Mouse (Mus musculus) brain, embryonic 14.5 days (tissue): ENCODE results near the gene Catsperg1.

Experiments used
- CTCF ChIP-seq: fragments of 200-500 bp; IDR thresholded peaks from 2 replicates; pipeline ENCODE4 v1.5.1; 2012; ENCODE audit warnings: inconsistent platforms, mild to moderate bottlenecking, moderate library complexity, borderline replicate concordance; ENCODE audit not compliant: insufficient read depth, insufficient read length; ENCODE audit errors: extremely low read depth
- POLR2A ChIP-seq: fragments of 200-500 bp; IDR thresholded peaks from 2 replicates; pipeline ENCODE4 v1.6.1; 2012; ENCODE audit warnings: mild to moderate bottlenecking, inconsistent platforms, borderline replicate concordance; ENCODE audit not compliant: poor library complexity, insufficient read depth, insufficient read length, severe bottlenecking; ENCODE audit errors: extremely low read depth

DNA sequence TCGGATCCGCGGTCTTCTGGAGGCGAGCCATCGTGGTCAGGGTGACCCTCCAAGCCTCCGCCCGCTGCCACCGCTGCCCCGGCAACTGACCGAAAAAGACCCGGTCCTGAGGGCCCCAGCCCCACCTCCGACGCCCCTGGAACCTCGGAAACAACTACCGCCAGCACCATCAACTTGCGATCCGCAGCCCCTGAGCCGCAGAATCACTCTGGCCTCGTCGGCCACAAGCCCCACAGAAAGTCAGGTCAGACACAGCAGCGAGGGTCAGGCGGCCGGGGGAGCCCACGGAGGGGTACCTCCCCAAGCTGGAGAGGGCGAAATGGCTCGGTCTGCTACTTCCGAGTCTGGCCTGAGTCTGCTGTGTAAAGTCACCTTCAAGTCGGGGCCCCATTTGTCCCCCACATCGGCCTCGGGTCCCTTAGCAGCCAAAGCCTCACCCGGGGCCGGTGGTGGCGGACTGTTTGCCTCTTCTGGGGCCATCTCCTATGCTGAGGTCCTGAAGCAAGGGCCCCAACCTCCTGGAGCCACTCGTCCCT, 42.2 kb downstream of the Catsperg1 start:
- TF ChIP-seq CTCF (no peak), POLR2A (no peak)
